Mouse (Mus musculus) limb, embryonic 12.5 days (tissue): ENCODE data around the gene Sergef. TPM values are rescaled to one million over a fixed set of nuclear protein-coding genes. Genes with fewer than 3 reads are reported as not detected.

Source experiments
- ATAC-seq: fragments of 200-750 bp; cut with Nextera tagmentation; 2 replicates; pipeline ENCODE4 v1.8.0; 2017; ENCODE audit warnings: low read depth, moderate TSS enrichment; ENCODE audit not compliant: insufficient number of reproducible peaks, insufficient read depth, low FRiP score, low TSS enrichment
- H3K27ac ChIP-seq: fragments of 300-500 bp; sonication (generic); 2 replicates; pipeline ENCODE4 v1.5.1; 2016; ENCODE audit warnings: mild to moderate bottlenecking, moderate library complexity
- H3K27me3 ChIP-seq: fragments of 300-500 bp; sonication (generic); 2 replicates; pipeline ENCODE4 v1.6.1; 2016; ENCODE audit warnings: mild to moderate bottlenecking, moderate library complexity
- H3K36me3 ChIP-seq: fragments of 300-500 bp; sonication (generic); 2 replicates; pipeline ENCODE4 v1.6.1; 2016; ENCODE audit warnings: mild to moderate bottlenecking, moderate library complexity
- H3K4me1 ChIP-seq: fragments of 300-500 bp; sonication (generic); replicated peaks from 2 replicates; pipeline ENCODE4 v1.6.1; 2016
- H3K4me2 ChIP-seq: fragments of 300-500 bp; sonication (generic); 2 replicates; pipeline ENCODE4 v1.6.1; 2016; ENCODE audit warnings: mild to moderate bottlenecking, moderate library complexity
- H3K4me3 ChIP-seq: fragments of 300-500 bp; sonication (generic); replicated peaks from 2 replicates; pipeline ENCODE4 v1.5.1; 2016; ENCODE audit warnings: mild to moderate bottlenecking
- H3K9ac ChIP-seq: fragments of 300-500 bp; sonication (generic); replicated peaks from 2 replicates; pipeline ENCODE4 v1.6.1; 2016; ENCODE audit warnings: mild to moderate bottlenecking, moderate library complexity
- H3K9me3 ChIP-seq: fragments of 300-500 bp; sonication (generic); 2 replicates; pipeline ENCODE4 v1.6.1; 2016; ENCODE audit warnings: mild to moderate bottlenecking, moderate library complexity
- WGBS: fragments of 180-500 bp; shearing (Covaris S2); methylation state at CpG from one replicate; pipeline ENCODE4 v1.1.7; 2016; 5-methylcytosine and 5-hydroxymethylcytosine counted together
- polyA plus RNA-seq: library from polyadenylated mRNA; unstranded; fragments of >200 nt; fragmentation: Nextera tagmentation; extraction: Ambion mirVana; gene quantifications from 2 replicates; pipeline ENCODE4 v1.2.1, GENCODE M21; 2016

Gene Sergef
- polyA plus RNA-seq, 1 experiment from 2014 or later: 12.1 TPM

GRCm38 (mm10) chr7:46401371-46402180 is 238.0 kb downstream of the Sergef start:
- H3K4me1 ChIP-seq: peaks cover 9% of the 10 kb centered on the region
- H3K27ac ChIP-seq: no peak overlapping the region
- H3K9ac ChIP-seq: no peak overlapping the region
- H3K9me3 ChIP-seq: no peaks in the 10 kb centered on the region
- ATAC-seq: no peak
- H3K27me3 ChIP-seq: peaks cover 73% of the 10 kb centered on the region
- H3K4me2 ChIP-seq: no peak overlapping the region
- WGBS: 64% methylated on average over 3 of the region's 3 CpGs
- H3K4me3 ChIP-seq: no peak overlapping the region
- no peaks in the 10 kb centered on the region for H3K36me3 ChIP-seq

DNA sequence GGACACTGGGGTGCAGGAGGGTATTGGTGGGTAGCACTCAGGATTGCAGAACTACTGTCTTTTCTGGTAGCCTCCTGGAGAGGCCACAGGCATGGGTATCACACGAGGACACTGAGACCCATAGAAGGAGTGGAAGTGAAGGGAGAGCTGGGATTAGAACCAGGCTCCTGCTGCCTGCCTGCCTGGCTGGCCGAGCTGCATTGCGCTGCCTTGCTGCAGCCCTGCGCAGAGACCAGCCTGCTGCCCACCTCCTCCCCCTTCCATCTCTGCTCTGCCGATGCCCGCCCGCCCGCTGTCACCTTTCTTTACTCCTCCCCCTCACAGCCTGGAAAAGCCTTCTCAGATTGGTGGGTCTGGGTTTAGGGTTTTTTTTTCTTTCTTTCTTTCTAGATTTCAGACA is 239.3 kb downstream of the Sergef start:
- Histone ChIP-seq H3K36me3 (no peaks in the 10 kb centered on the region), H3K4me1 (peaks cover 16% of the 10 kb centered on the region)
- ATAC-seq: no peak

GRCm38 (mm10) chr7:46399676-46400075 is 239.9 kb downstream of the Sergef start:
- no peak for ATAC-seq
- H3K27me3 ChIP-seq: peaks cover 83% of the 10 kb centered on the region
- no peak overlapping the region for H3K4me2 ChIP-seq
- H3K9me3 ChIP-seq: no peaks in the 10 kb centered on the region
- H3K27ac ChIP-seq: no peak overlapping the region
- no peak overlapping the region for H3K9ac ChIP-seq
- H3K36me3 ChIP-seq: no peaks in the 10 kb centered on the region
- H3K4me3 ChIP-seq: no peak overlapping the region
- WGBS: 83% methylated on average over 1 of the region's 1 CpGs
- peaks cover 16% of the 10 kb centered on the region for H3K4me1 ChIP-seq

More for the DNA sequence above, 239.3 kb downstream of the Sergef start:
- H3K27me3 ChIP-seq: peaks cover 77% of the 10 kb centered on the region
- H3K9me3 ChIP-seq: no peaks in the 10 kb centered on the region
- no peak overlapping the region for H3K27ac ChIP-seq
- 43% methylated on average over 8 of the region's 8 CpGs for WGBS
- no peak overlapping the region for H3K9ac ChIP-seq
- no peak overlapping the region for H3K4me3 ChIP-seq
- no peak overlapping the region for H3K4me2 ChIP-seq

- H3K36me3 ChIP-seq: no peaks in the 10 kb centered on the region
- 63% methylated on average over 4 of the region's 4 CpGs for WGBS
- peaks cover 91% of the 10 kb centered on the region for H3K27me3 ChIP-seq
- no peak overlapping the region for H3K9ac ChIP-seq
- no peak overlapping the region for H3K4me2 ChIP-seq
- no peak overlapping the region for H3K4me3 ChIP-seq
- no peaks in the 10 kb centered on the region for H3K9me3 ChIP-seq
- no peak for ATAC-seq
- H3K4me1 ChIP-seq: peaks cover 16% of the 10 kb centered on the region
- H3K27ac ChIP-seq: no peak overlapping the region
These were observed 241.0 kb downstream of the Sergef start for GRCm38 (mm10) chr7:46398612-46399011.

- peak overlapping the region; percentile 96; the same call in 1 of the 2 replicates for H3K4me2 ChIP-seq
These were observed 241.8 kb downstream of the Sergef start for GRCm38 (mm10) chr7:46397732-46398333.

GRCm38 (mm10) chr7:46396928-46397731 is 242.5 kb downstream of the Sergef start:
- Histone ChIP-seq H3K4me2 (peak overlapping the region; percentile 96), H3K4me3 (peak overlapping the region; percentile 53), H3K4me1 (peaks cover 16% of the 10 kb centered on the region), H3K36me3 (no peaks in the 10 kb centered on the region), H3K27ac (no peak overlapping the region), H3K9ac (no peak overlapping the region), H3K9me3 (no peaks in the 10 kb centered on the region), H3K27me3 (peaks cover 95% of the 10 kb centered on the region)
- ATAC-seq: peak; percentile 29; the same call in 1 of the 2 replicates
- 2% methylated on average over 64 of the region's 64 CpGs for WGBS

More at GRCm38 (mm10) chr7:46397732-46398333, 241.8 kb downstream of the Sergef start:
- H3K4me1 ChIP-seq: peaks cover 16% of the 10 kb centered on the region
- 12% methylated on average over 70 of the region's 70 CpGs for WGBS
- peak overlapping the region; percentile 53 for H3K4me3 ChIP-seq
- peaks cover 96% of the 10 kb centered on the region for H3K27me3 ChIP-seq
- H3K9ac ChIP-seq: no peak overlapping the region
- H3K9me3 ChIP-seq: no peaks in the 10 kb centered on the region
- H3K27ac ChIP-seq: no peak overlapping the region
- H3K36me3 ChIP-seq: no peaks in the 10 kb centered on the region
- no peak for ATAC-seq

GRCm38 (mm10) chr7:46396231-46396927 is 243.2 kb downstream of the Sergef start, which contains the start of gene Kcnc1:
Gene Kcnc1 (plus strand): TSS chr7:46396497.
- H3K27ac ChIP-seq: no peak within 1 kb of the TSS
- H3K9ac ChIP-seq: peak within 1 kb of the TSS; percentile 47
- no peaks in the 10 kb centered on the region for H3K9me3 ChIP-seq
- peak; percentile 76 for ATAC-seq
- WGBS: under 1% methylated on average over 90 of the region's 93 CpGs
- H3K4me3 ChIP-seq: peak within 1 kb of the TSS; percentile 53
- peaks cover 16% of the 10 kb centered on the region for H3K4me1 ChIP-seq
- no peaks in the 10 kb centered on the region for H3K36me3 ChIP-seq
- peak within 1 kb of the TSS; percentile 96 for H3K4me2 ChIP-seq
- peaks cover 96% of the 10 kb centered on the region for H3K27me3 ChIP-seq

- Histone ChIP-seq H3K27ac (no peak overlapping the region), H3K27me3 (peaks cover 88% of the 10 kb centered on the region), H3K4me2 (peak overlapping the region; percentile 96), H3K4me1 (peaks cover 16% of the 10 kb centered on the region), H3K9me3 (no peaks in the 10 kb centered on the region), H3K36me3 (no peaks in the 10 kb centered on the region), H3K9ac (peak overlapping the region; percentile 47; the same call in 1 of the 2 replicates), H3K4me3 (peak overlapping the region; percentile 53)
- WGBS: 23% methylated on average over 6 of the region's 6 CpGs
- ATAC-seq: no peak
These were observed 244.0 kb downstream of the Sergef start for GRCm38 (mm10) chr7:46395571-46395970.

GRCm38 (mm10) chr7:46394933-46395332 is 244.7 kb downstream of the Sergef start:
- no peaks in the 10 kb centered on the region for H3K9me3 ChIP-seq
- H3K27ac ChIP-seq: no peak overlapping the region
- H3K36me3 ChIP-seq: no peaks in the 10 kb centered on the region
- H3K4me1 ChIP-seq: peaks cover 16% of the 10 kb centered on the region
- no peak for ATAC-seq
- H3K4me3 ChIP-seq: no peak overlapping the region
- peaks cover 82% of the 10 kb centered on the region for H3K27me3 ChIP-seq
- no peak overlapping the region for H3K9ac ChIP-seq
- WGBS: 51% methylated on average over 4 of the region's 4 CpGs
- no peak overlapping the region for H3K4me2 ChIP-seq

DNA sequence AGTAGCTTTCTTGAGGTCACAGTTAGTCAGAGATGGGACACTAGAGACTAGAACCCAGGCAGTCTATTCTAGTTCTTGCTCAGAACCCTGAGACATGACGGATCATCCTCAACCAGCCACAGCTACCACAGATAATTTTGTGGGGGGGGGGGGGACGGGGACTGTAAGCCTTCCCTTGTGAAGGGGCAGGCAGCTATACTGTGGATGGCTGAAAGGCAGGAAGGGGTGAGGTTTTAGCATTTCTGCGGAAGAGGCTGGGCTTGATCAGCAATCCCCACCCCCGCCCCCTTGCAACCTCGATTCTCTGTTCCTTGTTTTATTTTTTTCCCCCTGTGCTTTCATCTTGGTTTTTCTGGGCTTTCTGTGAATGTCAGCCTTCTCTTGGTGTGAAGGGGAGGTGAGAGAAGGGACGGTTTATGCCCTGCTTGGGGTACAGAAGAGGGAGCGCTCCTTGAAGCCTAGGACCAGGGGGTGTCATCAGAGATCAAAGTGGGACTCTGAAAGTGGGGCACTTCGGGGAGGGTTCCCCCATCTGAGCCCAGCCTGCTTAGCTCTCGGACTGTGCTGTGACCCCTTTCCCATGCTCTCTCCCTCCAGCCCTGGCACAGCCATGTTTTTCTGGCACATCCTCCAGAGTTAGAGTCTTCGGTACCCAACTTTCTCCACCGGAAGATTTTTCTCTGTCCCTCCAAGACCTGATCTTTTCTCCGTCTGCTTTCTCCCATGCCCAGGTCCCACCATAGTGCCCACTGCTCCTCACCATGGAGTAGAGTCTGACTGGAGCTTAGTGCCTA is 245.7 kb downstream of the Sergef start:
- Histone ChIP-seq H3K4me1 (peaks cover 16% of the 10 kb centered on the region), H3K27ac (no peak overlapping the region), H3K9ac (no peak overlapping the region), H3K9me3 (no peaks in the 10 kb centered on the region), H3K4me2 (no peak overlapping the region), H3K4me3 (no peak overlapping the region), H3K36me3 (no peaks in the 10 kb centered on the region), H3K27me3 (peaks cover 71% of the 10 kb centered on the region)
- no peak for ATAC-seq
- WGBS: 25% methylated on average over 12 of the region's 12 CpGs
